Mouse (Mus musculus): ENCODE measurements around the gene Adgre5.

- TF ChIP-seq CTCF (IDR thresholded peaks at IDR 0.05; ENCODE audit: low read depth): no peak
- TF ChIP-seq EP300 (IDR thresholded peaks at IDR 0.05; ENCODE audit: low read depth): no peak
These were observed 15.5 kb downstream of the Adgre5 start for GRCm38 (mm10) chr8:83725521-83726102.

Measured in heart, postnatal 0 days (tissue).